Mouse (Mus musculus): ENCODE data around the gene Grb10. TPM values are rescaled to one million over a fixed set of nuclear protein-coding genes. Genes with fewer than 3 reads are reported as not detected.
A peak's percentile ranks its signal among the peaks of the same experiment; 100 is the strongest.

The Grb10 gene
- polyA plus RNA-seq, 1 experiment from 2014 or later: 638 TPM

- Histone ChIP-seq H3K27ac (no peak overlapping the region), H3K4me2 (replicated peaks) (no peak overlapping the region), H3K4me1 (peaks cover 23% of the 10 kb centered on the region), H3K36me3 (peaks cover 65% of the 10 kb centered on the region), H3K9ac (no peak overlapping the region), H3K4me3 (no peak overlapping the region), H3K9me3 (no peaks in the 10 kb centered on the region), H3K27me3 (no peaks in the 10 kb centered on the region)
- ATAC-seq (ENCODE audit: insufficient number of reproducible peaks, insufficient read depth, low FRiP score, low TSS enrichment): no peak
- WGBS: 79% methylated on average over 5 of the region's 5 CpGs
These were observed 97.4 kb downstream of the Grb10 start for GRCm38 (mm10) chr11:11940833-11941681.

GRCm38 (mm10) chr11:11939611-11940010 lies 98.9 kb downstream of the Grb10 start:
- Histone ChIP-seq H3K9ac (no peak overlapping the region), H3K4me2 (replicated peaks) (no peak overlapping the region), H3K27me3 (no peaks in the 10 kb centered on the region), H3K4me1 (peaks cover 23% of the 10 kb centered on the region), H3K9me3 (no peaks in the 10 kb centered on the region), H3K36me3 (peaks cover 65% of the 10 kb centered on the region), H3K4me3 (no peak overlapping the region), H3K27ac (no peak overlapping the region)
- no peak for ATAC-seq (ENCODE audit: insufficient number of reproducible peaks, insufficient read depth, low FRiP score, low TSS enrichment)
- WGBS: 73% methylated on average over 3 of the region's 3 CpGs

GRCm38 (mm10) chr11:11938591-11938990 lies 99.9 kb downstream of the Grb10 start:
- no peak overlapping the region for H3K27ac ChIP-seq
- H3K9ac ChIP-seq: no peak overlapping the region
- no peak overlapping the region for H3K4me2 ChIP-seq (replicated peaks)
- no peaks in the 10 kb centered on the region for H3K9me3 ChIP-seq
- peaks cover 23% of the 10 kb centered on the region for H3K4me1 ChIP-seq
- H3K4me3 ChIP-seq: no peak overlapping the region
- no peak for ATAC-seq (ENCODE audit: insufficient number of reproducible peaks, insufficient read depth, low FRiP score, low TSS enrichment)
- H3K36me3 ChIP-seq: peaks cover 64% of the 10 kb centered on the region
- 86% methylated on average over 1 of the region's 1 CpGs for WGBS
- H3K27me3 ChIP-seq: no peaks in the 10 kb centered on the region

GRCm38 (mm10) chr11:11937340-11938030 lies 101.0 kb downstream of the Grb10 start:
- peak overlapping the region; percentile 72 for H3K27ac ChIP-seq
- no peaks in the 10 kb centered on the region for H3K27me3 ChIP-seq
- peaks cover 66% of the 10 kb centered on the region for H3K36me3 ChIP-seq
- ATAC-seq (ENCODE audit: insufficient number of reproducible peaks, insufficient read depth, low FRiP score, low TSS enrichment): peak; percentile 67
- no peak overlapping the region for H3K4me3 ChIP-seq
- no peaks in the 10 kb centered on the region for H3K9me3 ChIP-seq
- WGBS: 73% methylated on average over 10 of the region's 10 CpGs
- peaks cover 19% of the 10 kb centered on the region for H3K4me1 ChIP-seq
- H3K9ac ChIP-seq: no peak overlapping the region
- H3K4me2 ChIP-seq (replicated peaks): no peak overlapping the region

GRCm38 (mm10) chr11:11934808-11935207 lies 103.7 kb downstream of the Grb10 start:
- no peak for ATAC-seq (ENCODE audit: insufficient number of reproducible peaks, insufficient read depth, low FRiP score, low TSS enrichment)
- Histone ChIP-seq H3K36me3 (peaks cover 77% of the 10 kb centered on the region), H3K4me1 (peaks cover 9% of the 10 kb centered on the region), H3K27ac (0 out of 2 replicates have a peak overlapping the region, but pooled peaks have one; percentile 27), H3K4me3 (no peak overlapping the region), H3K9me3 (no peaks in the 10 kb centered on the region), H3K27me3 (no peaks in the 10 kb centered on the region), H3K4me2 (replicated peaks) (no peak overlapping the region), H3K9ac (no peak overlapping the region)
- 82% methylated on average over 8 of the region's 8 CpGs for WGBS

GRCm38 (mm10) chr11:11932102-11932789 lies 106.2 kb downstream of the Grb10 start:
- no peak overlapping the region for H3K9ac ChIP-seq
- no peaks in the 10 kb centered on the region for H3K9me3 ChIP-seq
- H3K4me2 ChIP-seq (replicated peaks): no peak overlapping the region
- 76% methylated on average over 11 of the region's 11 CpGs for WGBS
- H3K36me3 ChIP-seq: peaks cover 64% of the 10 kb centered on the region
- no peak for ATAC-seq (ENCODE audit: insufficient number of reproducible peaks, insufficient read depth, low FRiP score, low TSS enrichment)
- H3K27me3 ChIP-seq: no peaks in the 10 kb centered on the region
- no peak overlapping the region for H3K27ac ChIP-seq
- H3K4me3 ChIP-seq: no peak overlapping the region
- H3K4me1 ChIP-seq: peaks cover 4% of the 10 kb centered on the region; the same call in 1 of the 2 replicates

GRCm38 (mm10) chr11:11931688-11932087 lies 106.8 kb downstream of the Grb10 start:
- Histone ChIP-seq H3K4me1 (no peaks in the 10 kb centered on the region), H3K4me2 (replicated peaks) (no peak overlapping the region), H3K4me3 (no peak overlapping the region), H3K9ac (no peak overlapping the region), H3K9me3 (no peaks in the 10 kb centered on the region), H3K36me3 (peaks cover 59% of the 10 kb centered on the region), H3K27ac (no peak overlapping the region), H3K27me3 (no peaks in the 10 kb centered on the region)
- WGBS: 70% methylated on average over 5 of the region's 5 CpGs
- ATAC-seq (ENCODE audit: insufficient number of reproducible peaks, insufficient read depth, low FRiP score, low TSS enrichment): no peak

- no peak overlapping the region for H3K9ac ChIP-seq
- no peak overlapping the region for H3K27ac ChIP-seq
- 89% methylated on average over 11 of the region's 11 CpGs for WGBS
- no peak overlapping the region for H3K4me2 ChIP-seq (replicated peaks)
- H3K4me3 ChIP-seq: no peak overlapping the region
- no peaks in the 10 kb centered on the region for H3K9me3 ChIP-seq
- no peaks in the 10 kb centered on the region for H3K27me3 ChIP-seq
- ATAC-seq (ENCODE audit: insufficient number of reproducible peaks, insufficient read depth, low FRiP score, low TSS enrichment): no peak
- peaks cover 48% of the 10 kb centered on the region for H3K36me3 ChIP-seq
- H3K4me1 ChIP-seq: no peaks in the 10 kb centered on the region
These were observed 108.0 kb downstream of the Grb10 start for GRCm38 (mm10) chr11:11930527-11930926.

GRCm38 (mm10) chr11:11929059-11929458 lies 109.4 kb downstream of the Grb10 start:
- Histone ChIP-seq H3K4me1 (no peaks in the 10 kb centered on the region), H3K4me2 (replicated peaks) (no peak overlapping the region), H3K27ac (no peak overlapping the region), H3K9ac (no peak overlapping the region), H3K27me3 (no peaks in the 10 kb centered on the region), H3K9me3 (no peaks in the 10 kb centered on the region), H3K36me3 (peaks cover 37% of the 10 kb centered on the region), H3K4me3 (no peak overlapping the region)
- ATAC-seq (ENCODE audit: insufficient number of reproducible peaks, insufficient read depth, low FRiP score, low TSS enrichment): no peak
- 88% methylated on average over 3 of the region's 3 CpGs for WGBS

- H3K4me3 ChIP-seq: no peak overlapping the region
- no peaks in the 10 kb centered on the region for H3K4me1 ChIP-seq
- no peak for ATAC-seq (ENCODE audit: insufficient number of reproducible peaks, insufficient read depth, low FRiP score, low TSS enrichment)
- H3K27me3 ChIP-seq: no peaks in the 10 kb centered on the region
- no peak overlapping the region for H3K27ac ChIP-seq
- WGBS: 87% methylated on average over 2 of the region's 2 CpGs
- H3K36me3 ChIP-seq: peaks cover 32% of the 10 kb centered on the region
- H3K9me3 ChIP-seq: no peaks in the 10 kb centered on the region
- H3K9ac ChIP-seq: no peak overlapping the region
- H3K4me2 ChIP-seq (replicated peaks): no peak overlapping the region
These were observed 109.9 kb downstream of the Grb10 start for GRCm38 (mm10) chr11:11928586-11928985.

GRCm38 (mm10) chr11:11923900-11924299 lies 114.6 kb downstream of the Grb10 start:
- no peak overlapping the region for H3K4me2 ChIP-seq (replicated peaks)
- no peak overlapping the region for H3K9ac ChIP-seq
- no peak overlapping the region for H3K4me3 ChIP-seq
- no peaks in the 10 kb centered on the region for H3K4me1 ChIP-seq
- no peaks in the 10 kb centered on the region for H3K36me3 ChIP-seq
- 53% methylated on average over 3 of the region's 3 CpGs for WGBS
- ATAC-seq (ENCODE audit: insufficient number of reproducible peaks, insufficient read depth, low FRiP score, low TSS enrichment): no peak
- H3K27me3 ChIP-seq: no peaks in the 10 kb centered on the region
- H3K27ac ChIP-seq: no peak overlapping the region
- no peaks in the 10 kb centered on the region for H3K9me3 ChIP-seq
